Mouse (Mus musculus): ENCODE results near the gene Pxt1. TPM values are rescaled to one million over a fixed set of nuclear protein-coding genes. Genes with fewer than 3 reads are reported as not detected.

Pxt1 gene
- polyA plus RNA-seq, 1 experiment, result 0.88 TPM

Other genes with a start within 250 kb of the Pxt1 start
- 0.50 and 0.57 TPM in 2 replicates for gene AC170998.1, start 217.8 kb downstream of the Pxt1 start, polyA plus RNA-seq (2012; rRNA removed)
- gene Mapk13, start 174.5 kb downstream of the Pxt1 start, polyA plus RNA-seq (2012; rRNA removed), result 24.3 and 30.1 TPM in 2 replicates
- 33.6 and 35.5 TPM in 2 replicates for gene Brpf3, start 142.8 kb downstream of the Pxt1 start, polyA plus RNA-seq (2012; rRNA removed)
- gene Pnpla1, start 85.4 kb downstream of the Pxt1 start, polyA plus RNA-seq (2012; rRNA removed), result 1.7 and 1.8 TPM in 2 replicates
- gene 4930539E08Rik, start 28.5 kb downstream of the Pxt1 start, polyA plus RNA-seq (2012; rRNA removed), result 0.28 and 0.30 TPM in 2 replicates
- 32.9 and 37.7 TPM in 2 replicates for gene Kctd20, start 8.1 kb upstream of the Pxt1 start, polyA plus RNA-seq (2012; rRNA removed)
- gene Stk38, start 64.2 kb upstream of the Pxt1 start, polyA plus RNA-seq (2012; rRNA removed), result 51.3 and 55.6 TPM in 2 replicates
- 103 and 119 TPM in 2 replicates for gene Srsf3, start 88.8 kb upstream of the Pxt1 start, polyA plus RNA-seq (2012; rRNA removed)
- 38.4 and 98.3 TPM in 2 replicates for gene Cdkn1a, start 147.1 kb upstream of the Pxt1 start, polyA plus RNA-seq (2012; rRNA removed)
- 8.2 and 12.7 TPM in 2 replicates for gene Rab44, start 170.3 kb upstream of the Pxt1 start, polyA plus RNA-seq (2012; rRNA removed)